Mouse (Mus musculus): Measurements from ENCODE around the gene Ripor1. TPM values are rescaled to one million over a fixed set of nuclear protein-coding genes. Genes with fewer than 3 reads are reported as not detected.
A peak's percentile ranks its signal among the peaks of the same experiment; 100 is the strongest.

Gene Ripor1
- polyA plus RNA-seq, 1 experiment from 2014 or later = 27.9 TPM

DNA sequence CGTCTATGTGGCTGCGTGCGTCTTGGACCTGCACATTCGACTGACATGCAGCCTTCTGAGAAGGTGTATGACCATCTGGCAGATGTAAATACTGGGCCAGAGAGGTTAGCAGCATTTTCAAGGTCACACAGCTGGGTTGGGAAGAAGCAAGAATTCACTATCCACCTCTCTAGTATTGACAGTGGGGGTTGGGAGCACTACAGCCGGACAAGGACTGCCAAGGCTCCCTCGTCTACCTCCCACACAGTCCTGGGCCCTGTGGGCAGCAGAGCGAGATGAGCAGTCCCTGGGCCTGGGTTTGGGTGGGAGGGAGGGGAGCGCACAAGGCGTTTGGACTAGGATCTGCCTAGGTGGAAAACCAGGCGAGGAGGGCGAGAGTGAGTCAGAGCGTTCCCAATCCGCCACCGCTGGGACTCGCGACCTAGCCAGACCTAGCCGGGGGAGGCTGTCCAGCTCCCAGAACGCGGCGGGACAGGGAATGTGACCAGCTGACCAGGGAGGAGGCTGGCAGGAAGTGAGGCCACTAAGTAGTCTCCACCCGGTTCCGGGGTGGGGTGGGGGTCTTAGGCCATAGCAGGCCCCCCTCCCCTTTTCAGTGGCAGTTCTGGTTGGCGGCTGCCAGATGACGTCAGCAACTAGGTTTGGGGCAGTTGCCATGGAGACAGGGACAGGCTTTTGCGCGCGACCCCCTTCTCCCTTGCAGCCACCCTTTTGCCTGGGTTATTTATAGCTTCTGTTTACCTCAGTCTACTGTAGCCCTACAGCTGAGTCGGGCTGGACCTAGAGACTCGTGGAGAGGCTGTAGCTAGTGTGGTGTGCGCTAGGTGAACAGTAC is 1.4 kb downstream of the Ripor1 start:
- H3K9me3 ChIP-seq (replicated peaks) = no peaks in the 10 kb centered on the region
- peaks cover 36% of the 10 kb centered on the region for H3K4me1 ChIP-seq (replicated peaks)
- H3K27me3 ChIP-seq = no peaks in the 10 kb centered on the region
- H3K27ac ChIP-seq = peak overlapping the region; percentile 86
- peak overlapping the region; percentile 92 for H3K4me2 ChIP-seq
- no peaks in the 10 kb centered on the region for H3K36me3 ChIP-seq
- 1% methylated on average over 30 of the region's 30 CpGs for WGBS
- peak overlapping the region; percentile 78 for H3K9ac ChIP-seq
- ATAC-seq (replicated peaks; ENCODE audit: insufficient number of reproducible peaks, insufficient read depth, low FRiP score, low read depth) = peak; percentile 74
- peak overlapping the region; percentile 66 for H3K4me3 ChIP-seq

DNA sequence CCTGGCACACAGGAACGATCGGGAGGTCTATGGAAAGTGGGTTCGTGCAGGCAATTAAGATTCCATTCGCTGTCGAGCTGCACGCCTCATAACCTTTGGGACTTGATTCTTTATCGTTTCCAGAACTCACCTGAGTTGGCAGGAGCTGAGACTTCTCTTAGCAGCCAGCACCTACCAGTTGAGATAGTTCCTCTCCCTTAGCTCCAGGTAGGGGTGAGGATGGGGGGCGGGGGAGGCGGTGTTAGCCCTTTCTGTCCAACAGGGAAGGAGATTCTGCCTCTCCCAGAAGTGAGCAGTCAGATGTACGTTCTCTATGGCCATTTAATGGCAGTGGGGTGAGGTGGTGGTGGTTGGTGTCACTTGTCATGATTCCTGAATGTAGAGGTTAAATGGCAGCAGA is 2.0 kb downstream of the Ripor1 start:
- Histone ChIP-seq H3K27me3 (no peaks in the 10 kb centered on the region), H3K9ac (peak overlapping the region; percentile 78), H3K4me2 (peak overlapping the region; percentile 92), H3K4me1 (replicated peaks) (peaks cover 36% of the 10 kb centered on the region), H3K9me3 (replicated peaks) (no peaks in the 10 kb centered on the region), H3K27ac (peak overlapping the region; percentile 86), H3K36me3 (no peaks in the 10 kb centered on the region), H3K4me3 (peak overlapping the region; percentile 66)
- no peak for ATAC-seq (replicated peaks; ENCODE audit: insufficient number of reproducible peaks, insufficient read depth, low FRiP score, low read depth)
- 7% methylated on average over 10 of the region's 10 CpGs for WGBS

DNA sequence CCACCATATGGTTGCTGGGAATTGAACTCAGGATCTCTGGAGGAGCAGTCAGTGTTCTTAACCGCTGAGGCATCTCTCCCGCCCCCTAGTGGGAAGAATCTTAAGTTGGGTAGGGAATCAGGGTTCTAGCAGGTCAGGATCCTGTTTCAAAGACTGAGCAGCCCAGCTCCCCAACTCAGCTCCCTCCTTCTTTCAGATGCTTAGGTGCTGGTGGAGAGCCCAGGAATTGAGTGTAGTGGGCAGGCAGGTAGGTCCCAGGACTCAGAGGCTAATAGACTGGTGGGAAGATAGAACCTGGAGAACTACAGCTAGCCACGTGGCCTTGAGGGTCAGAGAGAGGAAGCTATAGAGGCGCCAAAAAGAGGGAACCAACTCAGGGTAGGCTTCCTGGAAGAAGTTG is 2.6 kb downstream of the Ripor1 start:
- Histone ChIP-seq H3K27ac (no peak overlapping the region), H3K27me3 (no peaks in the 10 kb centered on the region), H3K9me3 (replicated peaks) (no peaks in the 10 kb centered on the region), H3K4me3 (no peak overlapping the region), H3K9ac (no peak overlapping the region), H3K4me1 (replicated peaks) (peaks cover 40% of the 10 kb centered on the region), H3K4me2 (no peak overlapping the region), H3K36me3 (no peaks in the 10 kb centered on the region)
- 37% methylated on average over 4 of the region's 4 CpGs for WGBS
- no peak for ATAC-seq (replicated peaks; ENCODE audit: insufficient number of reproducible peaks, insufficient read depth, low FRiP score, low read depth)

DNA sequence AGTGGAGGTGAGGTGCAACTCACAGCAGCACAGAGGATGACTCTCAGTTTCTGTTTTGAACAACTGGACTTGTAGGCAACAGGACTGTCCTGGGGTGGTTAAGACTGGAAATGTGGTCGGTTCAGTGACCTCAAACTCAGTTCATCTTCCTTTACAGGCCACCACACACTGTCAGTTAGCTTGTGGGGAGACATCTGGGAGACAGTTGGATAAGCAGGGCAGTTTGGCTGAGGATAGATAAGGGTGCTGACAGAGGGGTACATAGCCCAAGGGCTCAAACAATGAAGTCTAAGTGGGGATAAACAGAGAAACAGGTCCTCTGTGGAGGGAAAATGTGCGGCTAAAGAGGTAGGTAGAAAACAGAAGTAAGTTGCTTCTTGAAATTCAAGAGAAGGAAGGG is 4.3 kb downstream of the Ripor1 start:
- H3K27me3 ChIP-seq = no peaks in the 10 kb centered on the region
- no peak overlapping the region for H3K9ac ChIP-seq
- ATAC-seq (replicated peaks; ENCODE audit: insufficient number of reproducible peaks, insufficient read depth, low FRiP score, low read depth) = no peak
- H3K4me2 ChIP-seq = no peak overlapping the region
- H3K4me1 ChIP-seq (replicated peaks) = peaks cover 53% of the 10 kb centered on the region
- no peaks in the 10 kb centered on the region for H3K36me3 ChIP-seq
- no peak overlapping the region for H3K4me3 ChIP-seq
- no peaks in the 10 kb centered on the region for H3K9me3 ChIP-seq (replicated peaks)
- WGBS = 53% methylated on average over 2 of the region's 2 CpGs
- H3K27ac ChIP-seq = 0 out of 2 replicates have a peak overlapping the region, but pooled peaks have one; percentile 10

DNA sequence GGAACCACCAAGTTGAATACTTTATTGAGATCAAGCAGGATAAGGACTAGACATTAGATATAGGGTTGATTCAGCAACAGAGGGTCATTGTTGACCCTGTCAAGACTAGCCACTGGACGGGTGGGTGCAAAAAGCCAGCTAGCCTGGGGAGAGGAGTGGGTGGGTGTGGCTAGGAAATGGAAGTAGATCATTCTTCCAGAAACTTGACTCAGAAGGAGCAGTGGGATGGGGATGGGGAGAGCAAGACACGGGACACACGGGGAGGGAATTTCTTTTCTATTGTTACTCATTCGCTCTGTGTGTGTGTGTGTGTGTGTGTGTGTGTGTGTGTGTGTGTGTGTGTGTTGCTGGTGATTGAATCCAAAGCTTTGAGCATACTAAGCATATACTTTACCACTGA is 4.7 kb downstream of the Ripor1 start:
- Histone ChIP-seq H3K27me3 (no peaks in the 10 kb centered on the region), H3K36me3 (peaks cover under 1% of the 10 kb centered on the region; the same call in 1 of the 2 replicates), H3K4me1 (replicated peaks) (peaks cover 53% of the 10 kb centered on the region), H3K4me3 (no peak overlapping the region), H3K9me3 (replicated peaks) (no peaks in the 10 kb centered on the region), H3K27ac (no peak overlapping the region), H3K4me2 (no peak overlapping the region), H3K9ac (no peak overlapping the region)
- no peak for ATAC-seq (replicated peaks; ENCODE audit: insufficient number of reproducible peaks, insufficient read depth, low FRiP score, low read depth)
- WGBS = 60% methylated on average over 4 of the region's 4 CpGs

DNA sequence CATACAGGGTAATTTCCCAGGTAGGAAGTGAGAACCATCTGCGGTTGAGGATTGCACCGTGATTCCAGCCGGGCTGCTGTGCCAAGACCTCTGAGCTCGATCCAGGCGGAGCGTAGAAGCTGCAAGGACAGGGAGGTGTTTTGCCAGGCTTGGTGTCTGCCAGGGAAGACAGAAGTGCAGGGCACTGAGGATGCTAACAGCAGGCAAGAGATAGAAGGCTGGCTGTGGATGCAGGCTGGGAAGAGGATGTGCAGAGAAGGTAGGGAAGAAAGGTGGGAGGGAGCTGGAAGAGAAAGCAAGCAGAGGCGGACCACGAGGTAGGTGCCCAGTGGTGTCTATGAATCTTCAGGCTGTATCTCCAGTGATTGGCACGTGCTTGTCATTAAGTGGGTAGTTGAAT is 6.8 kb downstream of the Ripor1 start:
- Histone ChIP-seq H3K9me3 (replicated peaks) (no peaks in the 10 kb centered on the region), H3K4me2 (no peak overlapping the region)
- 84% methylated on average over 9 of the region's 9 CpGs for WGBS

DNA sequence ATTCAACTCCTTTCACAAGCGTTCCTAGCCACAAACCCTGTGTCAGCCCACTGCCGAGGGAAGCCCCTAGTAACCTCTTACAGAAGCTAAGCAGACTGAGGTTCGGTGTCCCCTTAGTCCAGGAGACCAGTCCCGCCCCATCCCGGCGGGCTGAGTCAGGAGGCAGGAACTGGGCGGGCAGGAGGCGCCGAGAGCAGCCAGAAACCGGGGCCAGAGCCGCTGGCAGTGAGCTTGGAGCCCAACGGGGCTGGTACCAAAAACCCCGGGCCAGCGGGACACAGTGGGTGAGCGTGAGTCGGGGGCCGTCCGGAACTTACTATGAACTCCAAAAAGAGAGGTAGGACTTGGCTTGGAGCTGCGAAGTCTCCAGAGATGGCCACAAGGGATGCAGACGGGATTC is 8.0 kb downstream of the Ripor1 start:
- ATAC-seq (replicated peaks; ENCODE audit: insufficient number of reproducible peaks, insufficient read depth, low FRiP score, low read depth) = no peak
- H3K9ac ChIP-seq = peak overlapping the region; percentile 49; the same call in 1 of the 2 replicates
- H3K27ac ChIP-seq = peak overlapping the region; percentile 42
- H3K27me3 ChIP-seq = no peaks in the 10 kb centered on the region
- 7% methylated on average over 20 of the region's 20 CpGs for WGBS
- H3K9me3 ChIP-seq (replicated peaks) = no peaks in the 10 kb centered on the region
- H3K4me2 ChIP-seq = peak overlapping the region; percentile 81
- peak overlapping the region; percentile 61 for H3K4me3 ChIP-seq
- H3K36me3 ChIP-seq = peaks cover 33% of the 10 kb centered on the region
- H3K4me1 ChIP-seq (replicated peaks) = peaks cover 40% of the 10 kb centered on the region

More for the DNA sequence above, 6.8 kb downstream of the Ripor1 start:
- Histone ChIP-seq H3K27ac (no peak overlapping the region), H3K4me1 (replicated peaks) (peaks cover 50% of the 10 kb centered on the region), H3K4me3 (no peak overlapping the region), H3K36me3 (peaks cover 21% of the 10 kb centered on the region), H3K27me3 (no peaks in the 10 kb centered on the region), H3K9ac (no peak overlapping the region)
- no peak for ATAC-seq (replicated peaks; ENCODE audit: insufficient number of reproducible peaks, insufficient read depth, low FRiP score, low read depth)

DNA sequence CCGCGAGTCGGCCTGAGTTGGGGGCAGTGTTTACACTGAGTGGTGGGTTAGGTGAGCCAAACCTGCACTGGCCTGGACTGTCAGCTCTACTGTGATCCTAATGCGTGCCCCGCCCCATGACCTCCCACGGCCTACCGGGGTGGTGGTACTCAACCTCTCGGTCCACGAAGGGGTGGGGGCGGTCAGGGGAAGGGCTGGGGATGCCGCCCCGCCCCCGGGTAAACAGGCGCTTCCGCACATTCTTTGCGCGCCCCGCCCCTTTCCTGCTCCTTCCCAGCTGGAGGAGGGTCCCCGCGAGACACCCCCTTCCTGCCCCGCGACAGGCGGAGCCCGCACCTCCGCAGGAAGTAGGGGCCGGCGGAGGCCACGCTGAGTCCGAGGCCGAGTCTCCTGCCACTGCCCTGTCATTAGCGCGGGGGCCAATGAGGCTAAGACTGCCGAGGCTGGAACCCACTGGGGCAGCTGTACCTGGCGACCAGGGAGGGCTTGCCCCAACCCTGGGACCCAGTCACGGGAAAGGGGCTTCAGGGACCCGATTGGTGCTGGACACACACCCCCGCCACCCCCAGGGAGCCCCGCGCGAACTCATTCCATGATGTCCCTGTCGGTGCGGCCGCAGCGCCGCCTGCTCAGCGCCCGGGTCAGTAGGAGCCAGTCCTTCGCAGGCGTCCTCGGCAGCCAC is 8.9 kb downstream of the Ripor1 start:
- no peaks in the 10 kb centered on the region for H3K9me3 ChIP-seq (replicated peaks)
- peak overlapping the region; percentile 61 for H3K4me3 ChIP-seq
- WGBS = 3% methylated on average over 50 of the region's 50 CpGs
- H3K36me3 ChIP-seq = peaks cover 42% of the 10 kb centered on the region
- H3K27ac ChIP-seq = 0 out of 2 replicates have a peak overlapping the region, but pooled peaks have one; percentile 54
- peak overlapping the region; percentile 52 for H3K9ac ChIP-seq
- H3K4me2 ChIP-seq = peak overlapping the region; percentile 81
- ATAC-seq (replicated peaks; ENCODE audit: insufficient number of reproducible peaks, insufficient read depth, low FRiP score, low read depth) = peak; percentile 77
- H3K27me3 ChIP-seq = no peaks in the 10 kb centered on the region
- peaks cover 33% of the 10 kb centered on the region for H3K4me1 ChIP-seq (replicated peaks)

DNA sequence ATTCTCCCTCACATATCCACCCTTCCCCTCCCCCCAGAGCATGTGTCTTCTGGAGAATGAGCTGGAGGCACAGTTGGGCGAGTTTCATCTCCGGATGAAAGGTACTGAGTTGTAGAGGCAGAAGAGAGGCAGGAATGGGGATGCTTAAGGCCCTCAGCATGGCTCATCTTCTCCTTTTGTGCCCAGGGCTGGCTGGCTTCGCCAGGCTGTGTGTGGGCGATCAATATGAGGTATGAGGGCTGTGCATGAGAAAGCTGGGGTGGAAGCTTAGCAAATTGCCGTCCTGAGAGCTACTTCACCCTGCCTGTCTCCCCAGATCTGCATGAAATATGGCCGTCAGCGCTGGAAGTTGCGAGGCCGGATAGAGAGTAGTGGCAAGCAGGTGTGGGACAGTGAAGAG is 10.9 kb downstream of the Ripor1 start:
- peaks cover 25% of the 10 kb centered on the region for H3K4me1 ChIP-seq (replicated peaks)
- H3K4me3 ChIP-seq = no peak overlapping the region
- no peak overlapping the region for H3K4me2 ChIP-seq
- peaks cover 62% of the 10 kb centered on the region for H3K36me3 ChIP-seq
- no peaks in the 10 kb centered on the region for H3K27me3 ChIP-seq
- 91% methylated on average over 9 of the region's 9 CpGs for WGBS
- no peak overlapping the region for H3K27ac ChIP-seq
- H3K9ac ChIP-seq = no peak overlapping the region
- ATAC-seq (replicated peaks; ENCODE audit: insufficient number of reproducible peaks, insufficient read depth, low FRiP score, low read depth) = no peak
- no peaks in the 10 kb centered on the region for H3K9me3 ChIP-seq (replicated peaks)

DNA sequence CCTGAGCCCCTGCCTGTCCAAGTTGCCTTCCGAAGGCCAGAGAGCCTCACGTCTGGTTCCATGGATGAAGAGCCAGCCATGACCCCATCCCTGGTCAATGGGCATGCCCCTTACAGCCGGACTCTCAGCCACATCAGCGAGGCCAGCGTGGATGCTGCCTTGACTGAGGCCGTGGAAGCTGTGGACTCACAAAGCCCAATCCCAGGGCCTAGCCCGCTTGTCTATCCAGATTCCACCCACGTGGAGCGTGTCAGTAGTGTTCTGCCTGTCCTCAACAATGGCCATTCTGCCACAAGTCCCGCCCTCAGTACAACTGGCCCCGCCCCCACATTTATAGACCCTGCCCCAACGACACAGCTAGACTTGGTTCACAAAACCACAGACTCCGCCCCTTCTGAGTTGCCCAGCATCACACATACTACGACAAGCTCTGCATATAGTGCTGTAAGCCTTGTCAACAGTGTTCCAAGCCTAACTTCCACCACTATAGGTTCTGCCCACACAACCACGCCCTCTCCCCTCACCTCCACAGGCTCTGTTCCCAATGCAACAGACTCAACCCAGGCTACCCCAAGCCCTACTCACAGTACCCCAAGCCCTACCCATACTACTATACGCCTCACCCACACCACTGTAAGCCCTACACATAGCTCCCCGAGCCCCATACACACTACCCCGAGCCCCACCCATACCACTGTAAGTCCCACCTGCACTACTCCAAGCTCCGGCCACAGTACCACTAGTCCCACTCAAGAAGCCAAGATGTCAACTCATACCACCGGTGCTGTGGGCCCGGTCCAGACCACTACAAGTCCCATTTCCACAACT is 12.6 kb downstream of the Ripor1 start:
- H3K36me3 ChIP-seq = peaks cover 75% of the 10 kb centered on the region
- WGBS = 88% methylated on average over 21 of the region's 21 CpGs
- no peak overlapping the region for H3K4me3 ChIP-seq
- no peaks in the 10 kb centered on the region for H3K27me3 ChIP-seq
- no peaks in the 10 kb centered on the region for H3K9me3 ChIP-seq (replicated peaks)
- no peak overlapping the region for H3K4me2 ChIP-seq
- no peak overlapping the region for H3K9ac ChIP-seq
- H3K4me1 ChIP-seq (replicated peaks) = peaks cover 31% of the 10 kb centered on the region
- H3K27ac ChIP-seq = no peak overlapping the region
- no peak for ATAC-seq (replicated peaks; ENCODE audit: insufficient number of reproducible peaks, insufficient read depth, low FRiP score, low read depth)

DNA sequence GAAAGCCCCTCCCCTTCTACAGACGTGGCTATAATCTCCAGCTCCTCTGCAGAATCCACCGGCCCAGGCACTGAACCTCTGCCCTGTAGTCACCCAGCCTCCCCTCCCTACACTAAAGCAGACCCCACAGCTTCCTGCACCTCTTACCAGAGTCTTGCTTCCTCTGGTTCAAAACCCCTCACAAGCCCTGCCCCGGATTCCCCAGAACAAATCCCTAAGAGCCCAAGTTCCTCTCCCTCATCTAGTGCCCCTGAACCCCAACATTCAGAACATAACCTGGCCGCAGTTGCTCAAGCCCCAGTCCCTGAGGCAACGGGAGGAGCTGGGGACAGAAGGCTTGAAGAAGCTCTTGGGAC is 13.2 kb downstream of the Ripor1 start:
- H3K4me2 ChIP-seq = no peak overlapping the region
- no peak overlapping the region for H3K9ac ChIP-seq
- no peak overlapping the region for H3K4me3 ChIP-seq
- H3K27ac ChIP-seq = no peak overlapping the region
- H3K4me1 ChIP-seq (replicated peaks) = peaks cover 32% of the 10 kb centered on the region
- no peaks in the 10 kb centered on the region for H3K9me3 ChIP-seq (replicated peaks)
- WGBS = 87% methylated on average over 5 of the region's 5 CpGs
- H3K36me3 ChIP-seq = peaks cover 75% of the 10 kb centered on the region
- ATAC-seq (replicated peaks; ENCODE audit: insufficient number of reproducible peaks, insufficient read depth, low FRiP score, low read depth) = no peak
- no peaks in the 10 kb centered on the region for H3K27me3 ChIP-seq
